Mouse (Mus musculus) stomach, postnatal 0 days (tissue): ENCODE data around the gene Dad1. TPM values are rescaled to one million over a fixed set of nuclear protein-coding genes. Genes with fewer than 3 reads are reported as not detected.

Experiments
- ATAC-seq: fragments of 200-750 bp; cut with Nextera tagmentation; 2 replicates; pipeline ENCODE4 v1.8.0; 2017; ENCODE audit not compliant: low FRiP score, low TSS enrichment
- DNase-seq: peaks from one replicate; pipeline ENCODE4 v3.0.0-alpha.2; 2016; ENCODE audit warnings: low spot score
- H3K27ac ChIP-seq: fragments of 300-500 bp; sonication (generic); replicated peaks from 2 replicates; pipeline ENCODE4 v1.5.1; 2014; ENCODE audit warnings: mild to moderate bottlenecking, control low read depth
- H3K27me3 ChIP-seq: fragments of 300-500 bp; sonication (generic); 2 replicates; pipeline ENCODE4 v1.6.1; 2014; ENCODE audit warnings: low read length; ENCODE audit not compliant: control insufficient read depth, insufficient read depth
- H3K36me3 ChIP-seq: fragments of 300-500 bp; sonication (generic); 2 replicates; pipeline ENCODE4 v1.6.1; 2014; ENCODE audit warnings: low read length, mixed read lengths; ENCODE audit not compliant: control insufficient read depth, insufficient read depth
- H3K4me1 ChIP-seq: fragments of 300-500 bp; sonication (generic); replicated peaks from 2 replicates; pipeline ENCODE4 v1.6.1; 2014; ENCODE audit warnings: antibody characterized with exemption; ENCODE audit not compliant: control insufficient read depth, insufficient read depth
- H3K4me2 ChIP-seq: fragments of 300-500 bp; sonication (generic); replicated peaks from 2 replicates; pipeline ENCODE4 v1.6.1; 2014; ENCODE audit warnings: low read depth, mild to moderate bottlenecking, control low read depth, moderate library complexity
- H3K4me3 ChIP-seq: fragments of 300-500 bp; sonication (generic); 2 replicates; pipeline ENCODE4 v1.5.1; 2014; ENCODE audit warnings: low read depth, low read length, control low read depth
- H3K9ac ChIP-seq: fragments of 300-500 bp; sonication (generic); 2 replicates; pipeline ENCODE4 v1.6.1; 2014; ENCODE audit warnings: mild to moderate bottlenecking, low read length, control low read depth, mixed read lengths
- H3K9me3 ChIP-seq: fragments of 300-500 bp; sonication (generic); 2 replicates; pipeline ENCODE4 v1.6.1; 2016; ENCODE audit warnings: low read length; ENCODE audit not compliant: control insufficient read depth
- CTCF ChIP-seq: IDR thresholded peaks from 2 replicates; pipeline ENCODE4 v1.5.1; 2016; ENCODE audit warnings: antibody characterized with exemption, low read depth, mild to moderate bottlenecking, moderate library complexity
- EP300 ChIP-seq: optimal IDR thresholded peaks from 2 replicates; pipeline ENCODE3; 2016; ENCODE audit warnings: antibody characterized with exemption
- WGBS: fragments of 180-500 bp; shearing (Covaris S2); extraction: QIAGEN DNeasy Blood & Tissue Kit; methylation state at CpG from one replicate; pipeline ENCODE4 v1.1.7; 2014; 5-methylcytosine and 5-hydroxymethylcytosine counted together
- polyA plus RNA-seq: library from polyadenylated mRNA; unstranded; fragments of >200 nt; fragmentation: Nextera tagmentation; extraction: Ambion mirVana; gene quantifications from 2 replicates; pipeline ENCODE4 v1.2.1, GENCODE M21; 2015

Gene Dad1
- polyA plus RNA-seq, 1 experiment from 2014 or later = 433 TPM

DNA sequence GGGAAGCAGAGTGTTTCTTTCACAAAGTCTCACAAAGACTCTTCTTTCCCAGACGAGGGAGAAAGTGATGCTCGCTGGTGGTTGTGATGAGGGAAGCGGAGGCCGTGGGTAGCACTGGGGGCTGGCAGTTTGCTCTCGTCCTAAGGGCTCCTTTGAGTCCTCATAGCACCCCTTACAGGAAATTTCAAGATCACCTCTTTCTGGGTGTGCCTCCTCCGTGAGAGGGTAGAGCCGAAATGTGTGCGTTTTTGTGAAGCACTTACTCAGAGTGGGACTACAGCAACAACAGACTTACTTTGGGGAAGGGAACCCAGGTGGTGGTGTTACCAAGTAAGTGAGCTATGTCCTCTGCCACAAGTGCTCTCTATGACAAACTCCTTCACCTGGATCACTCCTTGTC, 42.7 kb downstream of the Dad1 start:
- ATAC-seq (no peak), DNase-seq (no peak)
- Histone ChIP-seq H3K9ac (no peak overlapping the region), H3K4me2 (no peak overlapping the region), H3K4me1 (no peaks in the 10 kb centered on the region), H3K4me3 (no peak overlapping the region), H3K27ac (no peak overlapping the region), H3K36me3 (no peaks in the 10 kb centered on the region), H3K9me3 (no peaks in the 10 kb centered on the region), H3K27me3 (no peaks in the 10 kb centered on the region)
- 96% methylated on average over 8 of the region's 8 CpGs for WGBS
- no peak for TF ChIP-seq CTCF
- TF ChIP-seq EP300 = no peak

- no peak for DNase-seq
- H3K27ac ChIP-seq = no peak overlapping the region
- ATAC-seq = no peak
- 86% methylated on average over 2 of the region's 2 CpGs for WGBS
- H3K4me2 ChIP-seq = no peak overlapping the region
- no peaks in the 10 kb centered on the region for H3K36me3 ChIP-seq
- H3K4me3 ChIP-seq = no peak overlapping the region
- no peaks in the 10 kb centered on the region for H3K27me3 ChIP-seq
- TF ChIP-seq EP300 = no peak
- no peak for TF ChIP-seq CTCF
- H3K9ac ChIP-seq = no peak overlapping the region
- no peaks in the 10 kb centered on the region for H3K9me3 ChIP-seq
- H3K4me1 ChIP-seq = no peaks in the 10 kb centered on the region
Measured at GRCm38 (mm10) chr14:54210401-54210800, 43.5 kb downstream of the Dad1 start.

DNA sequence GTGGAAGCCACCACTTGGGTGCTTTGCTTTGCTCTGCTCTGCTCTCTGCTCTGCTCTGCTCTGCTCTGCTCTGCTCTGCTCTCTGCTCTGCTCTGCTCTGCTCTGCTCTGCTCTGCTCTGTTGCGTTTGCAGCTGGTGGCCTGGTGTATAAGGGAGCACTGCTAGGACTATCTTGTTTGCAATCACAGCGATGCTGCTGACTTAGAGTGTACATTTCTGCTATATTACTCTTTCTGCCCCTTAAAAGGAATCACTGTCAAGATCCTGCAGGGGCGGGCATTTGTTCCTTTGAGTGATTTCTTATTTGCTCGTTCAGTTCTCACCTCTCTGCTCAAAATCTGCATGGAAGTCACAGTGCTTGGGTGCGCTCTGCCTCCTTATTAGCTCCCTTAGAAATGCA, 44.0 kb downstream of the Dad1 start:
- TF ChIP-seq CTCF (no peak), EP300 (no peak)
- Histone ChIP-seq H3K9ac (no peak overlapping the region), H3K9me3 (no peaks in the 10 kb centered on the region), H3K4me1 (no peaks in the 10 kb centered on the region), H3K27ac (no peak overlapping the region), H3K4me3 (no peak overlapping the region), H3K27me3 (no peaks in the 10 kb centered on the region), H3K36me3 (no peaks in the 10 kb centered on the region), H3K4me2 (no peak overlapping the region)
- WGBS = 59% methylated on average over 5 of the region's 5 CpGs
- DNase-seq (no peak), ATAC-seq (no peak)

DNA sequence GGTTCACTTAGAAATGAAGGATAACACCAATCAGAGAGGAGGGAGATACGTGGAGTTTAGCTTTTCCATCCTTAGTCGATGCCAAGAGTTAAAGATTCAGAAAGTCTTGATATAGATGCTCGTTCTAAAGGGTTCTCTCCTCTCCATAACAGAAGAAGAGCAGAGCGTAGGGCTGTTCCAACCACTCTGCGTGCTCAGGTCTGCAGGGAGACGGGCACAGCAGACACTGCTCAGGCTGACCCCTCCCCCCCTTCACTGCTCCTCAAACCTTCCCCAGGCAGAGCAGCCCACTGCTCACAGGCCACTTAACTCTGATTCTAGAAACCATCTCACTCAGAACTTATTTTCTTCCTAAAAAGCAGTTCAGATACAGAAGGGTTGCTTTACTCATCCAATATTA, 45.2 kb downstream of the Dad1 start:
- no peak for TF ChIP-seq EP300
- no peak for TF ChIP-seq CTCF
- no peak for ATAC-seq
- Histone ChIP-seq H3K9me3 (no peaks in the 10 kb centered on the region), H3K27me3 (no peaks in the 10 kb centered on the region), H3K4me1 (no peaks in the 10 kb centered on the region), H3K27ac (no peak overlapping the region), H3K4me3 (no peak overlapping the region), H3K9ac (no peak overlapping the region), H3K4me2 (no peak overlapping the region), H3K36me3 (no peaks in the 10 kb centered on the region)
- DNase-seq = no peak
- 88% methylated on average over 6 of the region's 6 CpGs for WGBS

GRCm38 (mm10) chr14:54207924-54208323, 46.0 kb downstream of the Dad1 start:
- H3K4me2 ChIP-seq = no peak overlapping the region
- no peak for TF ChIP-seq CTCF
- TF ChIP-seq EP300 = no peak
- no peak overlapping the region for H3K4me3 ChIP-seq
- no peaks in the 10 kb centered on the region for H3K4me1 ChIP-seq
- no peaks in the 10 kb centered on the region for H3K9me3 ChIP-seq
- WGBS = 76% methylated on average over 5 of the region's 5 CpGs
- ATAC-seq = no peak
- H3K27me3 ChIP-seq = no peaks in the 10 kb centered on the region
- no peak overlapping the region for H3K27ac ChIP-seq
- H3K36me3 ChIP-seq = no peaks in the 10 kb centered on the region
- DNase-seq = no peak
- no peak overlapping the region for H3K9ac ChIP-seq

GRCm38 (mm10) chr14:54206750-54207550, 47.0 kb downstream of the Dad1 start:
- no peaks in the 10 kb centered on the region for H3K9me3 ChIP-seq
- DNase-seq = no peak
- H3K27me3 ChIP-seq = no peaks in the 10 kb centered on the region; the same call in 1 of the 2 replicates
- no peaks in the 10 kb centered on the region for H3K36me3 ChIP-seq
- TF ChIP-seq CTCF = no peak
- no peak for TF ChIP-seq EP300
- H3K4me2 ChIP-seq = no peak overlapping the region
- no peak overlapping the region for H3K4me3 ChIP-seq
- no peak overlapping the region for H3K9ac ChIP-seq
- no peak for ATAC-seq
- 41% methylated on average over 15 of the region's 15 CpGs for WGBS
- H3K4me1 ChIP-seq = no peaks in the 10 kb centered on the region
- H3K27ac ChIP-seq = no peak overlapping the region
